Mouse (Mus musculus) CH12.LX (cell line): ENCODE measurements at regions not wholly inside any gene's neighbourhood (a gene's known extent, or its start where the extent isn't known, plus 50 kb on each side); places are given as distances from the start of the nearest gene placed in this dataset.

Experiments used
- DNase-seq: peaks from one replicate; pipeline ENCODE4 v3.0.0-alpha.2; 2013; ENCODE audit errors: extremely low read depth
- H3K27ac ChIP-seq: 2 replicates; pipeline ENCODE4 v1.5.1; 2012; ENCODE audit warnings: low read depth, mild to moderate bottlenecking, control low read depth, moderate library complexity; ENCODE audit not compliant: insufficient read depth
- H3K27me3 ChIP-seq: replicated peaks from 2 replicates; pipeline ENCODE3; 2012; ENCODE audit warnings: inconsistent platforms
- H3K36me3 ChIP-seq, 2 experiments: replicated peaks in 1 of 2; 2 replicates each; pipeline versions ENCODE3 to v1.6.1; 2012; ENCODE audit warnings: inconsistent platforms in 1 of 2, low read length in 1 of 2, mild to moderate bottlenecking in 1 of 2, mixed read lengths in 1 of 2, moderate library complexity in 1 of 2; ENCODE audit not compliant: control insufficient read depth in 1 of 2, insufficient read depth in 1 of 2
- H3K4me1 ChIP-seq, 2 experiments: 2 replicates each; pipeline ENCODE4 v1.6.1; 2012; ENCODE audit warnings: inconsistent platforms in 1 of 2, moderate library complexity in 1 of 2; ENCODE audit not compliant: insufficient read depth in 2 of 2, control insufficient read depth in 1 of 2
- H3K4me2 ChIP-seq: 2 replicates; pipeline ENCODE4 v1.6.1; 2012; ENCODE audit warnings: low read depth, mild to moderate bottlenecking, control low read depth; ENCODE audit not compliant: poor library complexity, insufficient read depth, severe bottlenecking
- H3K4me3 ChIP-seq, 3 experiments: fragments of 150-350 bp in 1 of 3; sonication (generic) in 1 of 3; replicated peaks in 1 of 3; 2 replicates each; pipeline versions ENCODE3 to v1.5.1; 2011 to 2012; ENCODE audit warnings: low read depth in 2 of 3, low read length in 2 of 3, mild to moderate bottlenecking in 2 of 3, moderate library complexity in 2 of 3, control low read depth in 1 of 3, improper control_type of control experiment in 1 of 3, inconsistent platforms in 1 of 3, mixed read lengths in 1 of 3; ENCODE audit not compliant: poor library complexity in 1 of 3
- H3K79me2 ChIP-seq: replicated peaks from 2 replicates; pipeline ENCODE4 v1.6.1; 2012; ENCODE audit warnings: mild to moderate bottlenecking, moderate library complexity; ENCODE audit not compliant: control insufficient read depth, poor library complexity, insufficient read depth, severe bottlenecking; ENCODE audit errors: extremely low read depth
- H3K9ac ChIP-seq: 2 replicates; pipeline ENCODE4 v1.6.1; 2012; ENCODE audit warnings: low read depth, mild to moderate bottlenecking, control low read depth, moderate library complexity; ENCODE audit not compliant: insufficient read depth
- H3K9me3 ChIP-seq: replicated peaks from 2 replicates; pipeline ENCODE3; 2012; ENCODE audit warnings: low read length, inconsistent platforms, mixed read lengths
- BHLHE40 ChIP-seq: IDR thresholded peaks from 2 replicates; pipeline ENCODE4 v1.6.1; 2011; ENCODE audit warnings: mild to moderate bottlenecking, low read depth, low read length, improper control_type of control experiment
- CHD1 ChIP-seq: IDR thresholded peaks from 2 replicates; pipeline ENCODE4 v1.6.1; 2012; ENCODE audit warnings: low read depth, low read length, improper control_type of control experiment, inconsistent platforms
- E2F4 ChIP-seq: IDR thresholded peaks from 2 replicates; pipeline ENCODE4 v1.6.1; 2011; ENCODE audit warnings: low read depth, low read length, improper control_type of control experiment; ENCODE audit not compliant: insufficient replicate concordance
- ETS1 ChIP-seq: conservative IDR thresholded peaks from 2 replicates; pipeline ENCODE4 v1.6.1; 2012; ENCODE audit warnings: low read depth, mild to moderate bottlenecking, inconsistent platforms, low read length, improper control_type of control experiment, moderate library complexity
- HCFC1 ChIP-seq: IDR thresholded peaks from 2 replicates; pipeline ENCODE4 v1.6.1; 2012; ENCODE audit warnings: low read depth, mild to moderate bottlenecking, inconsistent platforms, low read length, improper control_type of control experiment
- IRF4 ChIP-seq: IDR thresholded peaks from 2 replicates; pipeline ENCODE4 v1.6.1; 2014; ENCODE audit warnings: low read depth, mild to moderate bottlenecking, inconsistent platforms, low read length, improper control_type of control experiment
- MAFK ChIP-seq: IDR thresholded peaks from 2 replicates; pipeline ENCODE4 v1.6.1; 2011; ENCODE audit warnings: low read length, improper control_type of control experiment; ENCODE audit not compliant: insufficient replicate concordance
- MXI1 ChIP-seq: IDR thresholded peaks from 2 replicates; pipeline ENCODE4 v1.6.1; 2011; ENCODE audit warnings: mild to moderate bottlenecking, low read depth, low read length, improper control_type of control experiment
- NRF1 ChIP-seq: IDR thresholded peaks from 2 replicates; pipeline ENCODE4 v1.6.1; 2014; ENCODE audit warnings: low read depth, mild to moderate bottlenecking, inconsistent platforms, low read length, improper control_type of control experiment, moderate library complexity
- POLR2AphosphoS2 ChIP-seq: IDR thresholded peaks from 2 replicates; pipeline ENCODE4 v1.6.1; 2011; ENCODE audit warnings: low read depth, low read length, improper control_type of control experiment
- RAD21 ChIP-seq: IDR thresholded peaks from 2 replicates; pipeline ENCODE4 v1.6.1; 2011; ENCODE audit warnings: low read depth, mild to moderate bottlenecking, low read length, improper control_type of control experiment, moderate library complexity
- SIN3A ChIP-seq: IDR thresholded peaks from 2 replicates; pipeline ENCODE4 v1.6.1; 2012; ENCODE audit warnings: low read length, improper control_type of control experiment, inconsistent platforms
- TBP ChIP-seq: conservative IDR thresholded peaks from 2 replicates; pipeline ENCODE4 v1.6.1; 2011; ENCODE audit warnings: low read depth, low read length, improper control_type of control experiment
- USF2 ChIP-seq: conservative IDR thresholded peaks from 2 replicates; pipeline ENCODE4 v1.6.1; 2011; ENCODE audit warnings: low read depth, low read length, improper control_type of control experiment
- ZKSCAN1 ChIP-seq: IDR thresholded peaks from 2 replicates; pipeline ENCODE4 v1.6.1; 2012; ENCODE audit warnings: low read depth, inconsistent platforms, low read length, improper control_type of control experiment, borderline replicate concordance
- ZNF384 ChIP-seq: IDR thresholded peaks from 2 replicates; pipeline ENCODE4 v1.6.1; 2012; ENCODE audit warnings: low read depth, low read length, improper control_type of control experiment, inconsistent platforms
- dilution Hi-C: fragments of 300-500 bp; cut with MboI; formaldehyde crosslinking; loops from 2 replicates; pipeline ENCODE4 v1.14.3; 2020; ENCODE audit warnings: low sequenced_read_pairs; ENCODE audit not compliant: extremely low pct_unique_long_range_greater_than_20kb, extremely low pct_ligation_motif_present
- in situ Hi-C: fragments of 300-500 bp; cut with MboI; formaldehyde crosslinking; loops from 3 replicates; pipeline ENCODE4 v1.14.3; 2019; ENCODE audit warnings: low sequenced_read_pairs, low pct_ligation_motif_present, low pct_unique_long_range_greater_than_20kb, mixed read lengths

DNA sequence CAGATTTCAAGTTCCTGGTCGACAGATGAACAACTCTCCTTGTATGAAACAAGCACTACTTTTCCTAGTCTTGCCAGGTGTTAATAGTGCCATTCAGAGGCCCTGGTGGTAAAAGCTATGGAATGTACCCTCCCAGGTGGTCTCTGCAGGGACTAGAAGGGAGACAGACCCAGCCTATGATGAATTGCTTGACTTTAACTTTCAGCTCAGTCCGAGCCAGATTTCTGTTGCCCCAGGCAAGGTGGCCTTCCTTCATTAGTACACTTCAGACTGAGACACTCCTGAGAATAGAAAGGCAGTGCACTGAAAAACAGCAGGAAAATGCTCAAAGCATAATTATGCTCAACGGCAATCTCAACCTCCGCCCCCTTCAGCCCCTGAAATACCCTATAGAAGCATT, 450.8 kb upstream of the Klf12 start:
- no peaks in the 10 kb centered on the region for H3K36me3 ChIP-seq
- dilution Hi-C loops (no loop called here), in situ Hi-C loops (no loop called here)
- H3K79me2 ChIP-seq: no peaks in the 10 kb centered on the region
- H3K9me3 ChIP-seq: peaks cover 2% of the 10 kb centered on the region
- H3K27ac ChIP-seq: no peak overlapping the region
- H3K4me3 ChIP-seq: no peak overlapping the region
- TF ChIP-seq MXI1 (no peak), POLR2AphosphoS2 (no peak), HCFC1 (no peak), RAD21 (no peak), TBP (no peak), ZNF384 (no peak)
- no peaks in the 10 kb centered on the region for H3K27me3 ChIP-seq
- no peaks in the 10 kb centered on the region for H3K4me1 ChIP-seq
- no peak for DNase-seq
- H3K9ac ChIP-seq: no peak overlapping the region
- H3K4me2 ChIP-seq: no peak overlapping the region

DNA sequence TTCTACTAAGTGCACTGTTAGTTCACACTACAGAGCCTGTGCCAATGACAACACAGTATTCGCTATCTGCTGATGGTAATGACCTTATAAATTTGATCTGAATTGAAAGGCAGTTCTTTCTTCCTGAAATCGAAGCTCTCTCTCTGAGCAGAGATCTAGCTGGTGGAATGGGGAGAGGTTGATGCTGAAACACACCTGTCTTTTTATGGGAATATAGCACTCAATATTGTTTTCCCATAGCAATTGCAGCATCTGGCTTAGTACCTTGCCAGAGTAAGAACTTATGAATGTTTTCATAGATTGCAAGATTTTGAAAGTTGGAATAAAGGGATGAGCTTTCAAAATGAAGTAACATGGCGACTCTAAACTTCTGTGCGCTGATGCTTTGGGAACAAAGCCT, 444.0 kb upstream of the Klf12 start:
- DNase-seq: no peak
- Histone ChIP-seq H3K4me2 (no peak overlapping the region), H3K27ac (no peak overlapping the region), H3K79me2 (no peaks in the 10 kb centered on the region), H3K9me3 (no peaks in the 10 kb centered on the region), H3K36me3 (no peaks in the 10 kb centered on the region), H3K4me1 (no peaks in the 10 kb centered on the region), H3K9ac (no peak overlapping the region), H3K4me3 (no peak overlapping the region), H3K27me3 (no peaks in the 10 kb centered on the region)
- dilution Hi-C loops: no loop called here
- in situ Hi-C loops: no loop called here
- TF ChIP-seq TBP (no peak), SIN3A (no peak), CHD1 (no peak), ZNF384 (no peak), USF2 (no peak), POLR2AphosphoS2 (no peak), ETS1 (no peak)

DNA sequence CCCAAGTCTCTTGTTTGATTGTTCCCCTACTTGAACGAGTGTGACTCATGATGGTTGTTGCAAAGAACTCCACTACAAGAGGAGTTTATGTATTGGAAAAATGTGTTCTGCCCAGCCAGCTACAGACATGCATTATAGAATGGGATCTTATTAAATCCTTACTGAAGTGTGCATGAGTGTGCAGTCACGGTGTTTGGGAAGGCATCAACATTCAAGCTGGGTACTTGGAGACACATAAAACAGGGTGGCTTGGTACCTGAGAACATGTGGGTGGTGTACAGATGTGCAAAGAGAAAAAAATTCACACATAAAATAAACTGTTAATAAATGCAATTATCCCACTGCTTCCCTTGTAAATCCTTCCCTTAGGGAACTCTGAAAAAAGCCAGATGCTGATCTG, 443.2 kb upstream of the Klf12 start:
- no peak overlapping the region for H3K27ac ChIP-seq
- DNase-seq: no peak
- H3K27me3 ChIP-seq: no peaks in the 10 kb centered on the region
- no peaks in the 10 kb centered on the region for H3K79me2 ChIP-seq
- no peaks in the 10 kb centered on the region for H3K36me3 ChIP-seq
- no peak overlapping the region for H3K4me3 ChIP-seq
- in situ Hi-C loops: no loop called here
- H3K4me2 ChIP-seq: no peak overlapping the region
- no peak overlapping the region for H3K9ac ChIP-seq
- H3K9me3 ChIP-seq: no peaks in the 10 kb centered on the region
- TF ChIP-seq NRF1: no peak
- no peak for TF ChIP-seq BHLHE40
- no peak for TF ChIP-seq SIN3A
- TF ChIP-seq MAFK: no peak
- no peak for TF ChIP-seq IRF4
- TF ChIP-seq ZKSCAN1: no peak
- no peak for TF ChIP-seq CHD1
- no peak for TF ChIP-seq E2F4
- TF ChIP-seq, all 38 proteins: peak for 0
- no peaks in the 10 kb centered on the region for H3K4me1 ChIP-seq
- dilution Hi-C loops: no loop called here
